Mouse (Mus musculus) lung, embryonic 14.5 days (tissue): ENCODE data around the gene Shank3. TPM values are rescaled to one million over a fixed set of nuclear protein-coding genes. Genes with fewer than 3 reads are reported as not detected.

Source experiments
- ATAC-seq: fragments of 200-750 bp; cut with Nextera tagmentation; 2 replicates; pipeline ENCODE4 v1.8.0; 2017; ENCODE audit warnings: mild to moderate bottlenecking, moderate TSS enrichment, moderate library complexity; ENCODE audit not compliant: insufficient read depth
- DNase-seq: peaks from one replicate; pipeline ENCODE4 v3.0.0-alpha.2; 2015
- H3K27ac ChIP-seq: fragments of 300-500 bp; sonication (generic); 2 replicates; pipeline ENCODE4 v1.5.1; 2014; ENCODE audit warnings: low read depth, mild to moderate bottlenecking, moderate library complexity
- H3K27me3 ChIP-seq: fragments of 300-500 bp; sonication (generic); 2 replicates; pipeline ENCODE4 v1.6.1; 2014; ENCODE audit warnings: low read length, control low read depth; ENCODE audit not compliant: insufficient read depth
- H3K36me3 ChIP-seq: fragments of 300-500 bp; sonication (generic); 2 replicates; pipeline ENCODE4 v1.6.1; 2014; ENCODE audit warnings: control low read depth; ENCODE audit not compliant: insufficient read depth
- H3K4me1 ChIP-seq: fragments of 300-500 bp; sonication (generic); 2 replicates; pipeline ENCODE4 v1.6.1; 2014; ENCODE audit warnings: antibody characterized with exemption, control low read depth; ENCODE audit not compliant: insufficient read depth
- H3K4me2 ChIP-seq: fragments of 300-500 bp; sonication (generic); 2 replicates; pipeline ENCODE4 v1.6.1; 2014; ENCODE audit warnings: mild to moderate bottlenecking
- H3K4me3 ChIP-seq: fragments of 300-500 bp; sonication (generic); 2 replicates; pipeline ENCODE4 v1.5.1; 2014; ENCODE audit warnings: low read depth, low read length
- H3K9ac ChIP-seq: fragments of 300-500 bp; sonication (generic); 2 replicates; pipeline ENCODE4 v1.6.1; 2014
- H3K9me3 ChIP-seq: fragments of 300-500 bp; sonication (generic); 2 replicates; pipeline ENCODE4 v1.6.1; 2016; ENCODE audit warnings: low read depth, low read length, control low read depth
- CTCF ChIP-seq: IDR thresholded peaks from 2 replicates; pipeline ENCODE4 v1.5.1; 2016; ENCODE audit warnings: antibody characterized with exemption, low read depth
- WGBS: fragments of 180-500 bp; shearing (Covaris S2); extraction: QIAGEN DNeasy Blood & Tissue Kit; methylation state at CpG from one replicate; pipeline ENCODE4 v1.1.7; 2014; 5-methylcytosine and 5-hydroxymethylcytosine counted together
- polyA plus RNA-seq: library from polyadenylated mRNA; unstranded; fragments of >200 nt; fragmentation: Nextera tagmentation; extraction: Ambion mirVana; gene quantifications from 2 replicates; pipeline ENCODE4 v1.2.1, GENCODE M21; 2014

Shank3 gene
- polyA plus RNA-seq, 1 experiment from 2014 or later: 3.9 TPM

- H3K4me2 ChIP-seq: peak overlapping the region; percentile 87
- peak overlapping the region; percentile 71 for H3K9ac ChIP-seq
- H3K36me3 ChIP-seq: peaks cover 9% of the 10 kb centered on the region
- no peak overlapping the region for H3K27ac ChIP-seq
- peak overlapping the region; percentile 59 for H3K4me3 ChIP-seq
- WGBS: 6% methylated on average over 39 of the region's 52 CpGs
- DNase-seq (peak; percentile 30), ATAC-seq (peak; percentile 59; the same call in 1 of the 2 replicates)
- no peak for TF ChIP-seq CTCF
- H3K9me3 ChIP-seq: no peaks in the 10 kb centered on the region
- H3K27me3 ChIP-seq: peaks cover 15% of the 10 kb centered on the region; the same call in 1 of the 2 replicates
- no peaks in the 10 kb centered on the region for H3K4me1 ChIP-seq
Measured at GRCm38 (mm10) chr15:89524001-89524571, 24.7 kb downstream of the Shank3 start.

- peak overlapping the region; percentile 59 for H3K4me3 ChIP-seq
- no peak for ATAC-seq
- TF ChIP-seq CTCF: no peak
- peaks cover 9% of the 10 kb centered on the region for H3K36me3 ChIP-seq
- no peak for DNase-seq
- H3K27ac ChIP-seq: no peak overlapping the region
- no peak overlapping the region for H3K9ac ChIP-seq
- WGBS: 71% methylated on average over 8 of the region's 8 CpGs
- no peaks in the 10 kb centered on the region for H3K4me1 ChIP-seq
- H3K4me2 ChIP-seq: peak overlapping the region; percentile 87
- H3K9me3 ChIP-seq: no peaks in the 10 kb centered on the region
- peaks cover 15% of the 10 kb centered on the region; the same call in 1 of the 2 replicates for H3K27me3 ChIP-seq
Measured at GRCm38 (mm10) chr15:89524611-89525415, 25.4 kb downstream of the Shank3 start.

DNA sequence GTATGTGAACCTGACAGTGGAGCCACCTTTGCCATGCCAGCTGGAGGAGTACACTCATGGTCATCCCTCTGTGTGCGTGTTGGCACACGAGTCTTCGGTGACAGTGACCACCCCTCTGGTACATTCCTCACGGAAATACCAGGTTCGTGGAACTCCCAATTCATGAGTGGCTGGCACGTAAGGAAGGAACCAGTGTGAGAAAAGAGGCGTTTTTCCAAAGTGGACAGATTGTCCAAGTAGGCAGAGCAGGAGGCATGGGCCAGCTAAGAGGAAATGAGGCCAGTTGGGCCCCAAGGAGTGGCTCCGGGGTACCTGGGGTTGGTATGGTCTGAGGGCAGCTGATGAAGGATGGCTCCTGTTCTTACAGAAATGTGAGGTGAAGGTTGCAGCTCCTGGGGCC is 26.0 kb downstream of the Shank3 start:
- Histone ChIP-seq H3K4me3 (no peak overlapping the region), H3K9ac (no peak overlapping the region), H3K27me3 (peaks cover 15% of the 10 kb centered on the region; the same call in 1 of the 2 replicates), H3K36me3 (peaks cover 9% of the 10 kb centered on the region), H3K27ac (no peak overlapping the region), H3K4me1 (no peaks in the 10 kb centered on the region), H3K4me2 (no peak overlapping the region), H3K9me3 (no peaks in the 10 kb centered on the region)
- no peak for TF ChIP-seq CTCF
- WGBS: 91% methylated on average over 8 of the region's 8 CpGs
- ATAC-seq (no peak), DNase-seq (no peak)

- no peak overlapping the region for H3K27ac ChIP-seq
- no peak for TF ChIP-seq CTCF
- peak; percentile 34 for DNase-seq
Measured at GRCm38 (mm10) chr15:89525896-89526295, 26.5 kb downstream of the Shank3 start.

DNA sequence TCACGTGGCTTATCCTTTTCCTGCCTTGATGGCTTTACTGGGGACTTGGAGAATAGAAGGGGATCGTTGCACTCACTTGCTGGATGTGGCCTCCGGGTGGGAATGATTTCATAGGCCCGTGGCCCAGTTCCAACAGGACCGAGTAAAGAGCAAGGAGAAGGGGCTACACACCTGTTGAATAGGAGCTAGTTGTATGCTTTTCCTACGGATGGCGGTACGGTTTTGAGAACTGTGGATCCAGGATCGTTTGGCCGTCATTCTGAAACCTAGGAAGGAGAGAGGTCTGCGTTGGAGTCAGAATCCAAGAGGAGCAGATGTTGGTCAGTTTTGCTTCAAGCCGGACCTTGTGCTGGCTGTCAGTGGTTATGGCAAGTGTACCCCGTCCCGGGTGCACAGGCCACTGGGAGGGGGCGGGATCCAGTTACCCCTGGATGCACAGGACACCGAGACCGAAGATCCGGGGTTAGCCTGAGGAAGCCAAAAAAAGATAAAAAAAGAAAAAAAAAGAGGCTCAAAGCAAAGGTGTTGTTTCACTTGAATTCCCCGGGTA is 27.4 kb downstream of the Shank3 start:
- no peak overlapping the region for H3K4me3 ChIP-seq
- no peaks in the 10 kb centered on the region for H3K4me1 ChIP-seq
- TF ChIP-seq CTCF: no peak
- no peak overlapping the region for H3K9ac ChIP-seq
- peaks cover 12% of the 10 kb centered on the region; the same call in 1 of the 2 replicates for H3K36me3 ChIP-seq
- H3K9me3 ChIP-seq: no peaks in the 10 kb centered on the region
- ATAC-seq (no peak), DNase-seq (no peak)
- H3K27me3 ChIP-seq: peaks cover 15% of the 10 kb centered on the region; the same call in 1 of the 2 replicates
- no peak overlapping the region for H3K4me2 ChIP-seq
- WGBS: 88% methylated on average over 19 of the region's 19 CpGs
- H3K27ac ChIP-seq: no peak overlapping the region

More at GRCm38 (mm10) chr15:89525896-89526295, 26.5 kb downstream of the Shank3 start:
- ATAC-seq: no peak
- no peaks in the 10 kb centered on the region for H3K4me1 ChIP-seq
- H3K9ac ChIP-seq: no peak overlapping the region
- no peak overlapping the region for H3K4me2 ChIP-seq
- H3K4me3 ChIP-seq: no peak overlapping the region
- 66% methylated on average over 7 of the region's 7 CpGs for WGBS
- H3K27me3 ChIP-seq: peaks cover 15% of the 10 kb centered on the region; the same call in 1 of the 2 replicates
- H3K9me3 ChIP-seq: no peaks in the 10 kb centered on the region
- peaks cover 11% of the 10 kb centered on the region for H3K36me3 ChIP-seq

GRCm38 (mm10) chr15:89527466-89527865 is 28.0 kb downstream of the Shank3 start:
- ATAC-seq (no peak), DNase-seq (no peak)
- Histone ChIP-seq H3K27me3 (peaks cover 15% of the 10 kb centered on the region; the same call in 1 of the 2 replicates), H3K4me2 (no peak overlapping the region), H3K4me3 (no peak overlapping the region), H3K27ac (no peak overlapping the region), H3K36me3 (peaks cover 12% of the 10 kb centered on the region; the same call in 1 of the 2 replicates), H3K9me3 (no peaks in the 10 kb centered on the region), H3K4me1 (no peaks in the 10 kb centered on the region), H3K9ac (no peak overlapping the region)
- no peak for TF ChIP-seq CTCF
- 80% methylated on average over 7 of the region's 7 CpGs for WGBS
